Mouse (Mus musculus) heart, embryonic 10.5 days (tissue): ENCODE results near the gene Kctd2. TPM values are rescaled to one million over a fixed set of nuclear protein-coding genes. Genes with fewer than 3 reads are reported as not detected.

Source experiments
- DNase-seq: peaks from one replicate; pipeline ENCODE4 v3.0.0-alpha.2; 2017; ENCODE audit warnings: low spot score
- H3K27ac ChIP-seq: fragments of 300-500 bp; sonication (generic); 2 replicates; pipeline ENCODE4 v1.5.1; 2016; ENCODE audit warnings: mild to moderate bottlenecking
- H3K27me3 ChIP-seq: fragments of 300-500 bp; sonication (generic); 2 replicates; pipeline ENCODE4 v1.6.1; 2016; ENCODE audit warnings: mild to moderate bottlenecking; ENCODE audit not compliant: poor library complexity, insufficient read depth, severe bottlenecking
- H3K36me3 ChIP-seq: fragments of 300-500 bp; sonication (generic); 2 replicates; pipeline ENCODE4 v1.6.1; 2016; ENCODE audit warnings: mild to moderate bottlenecking, moderate library complexity
- H3K4me1 ChIP-seq: fragments of 300-500 bp; sonication (generic); 2 replicates; pipeline ENCODE4 v1.6.1; 2016; ENCODE audit warnings: mild to moderate bottlenecking
- H3K4me3 ChIP-seq: fragments of 300-500 bp; sonication (generic); 2 replicates; pipeline ENCODE4 v1.5.1; 2016; ENCODE audit warnings: mild to moderate bottlenecking, moderate library complexity
- H3K9me3 ChIP-seq: fragments of 300-500 bp; sonication (generic); 2 replicates; pipeline ENCODE4 v1.6.1; 2016; ENCODE audit warnings: mild to moderate bottlenecking, moderate library complexity
- WGBS: fragments of 180-500 bp; shearing (Covaris S2); methylation state at CpG from one replicate; pipeline ENCODE4 v1.1.7; 2016; 5-methylcytosine and 5-hydroxymethylcytosine counted together
- polyA plus RNA-seq: library from polyadenylated mRNA; unstranded; fragments of >200 nt; fragmentation: Nextera tagmentation; extraction: Ambion mirVana; gene quantifications from 2 replicates; pipeline ENCODE4 v1.2.1, GENCODE M21; 2016

Gene Kctd2
- polyA plus RNA-seq, result 12.3 and 13.3 TPM in 2 replicates

DNA sequence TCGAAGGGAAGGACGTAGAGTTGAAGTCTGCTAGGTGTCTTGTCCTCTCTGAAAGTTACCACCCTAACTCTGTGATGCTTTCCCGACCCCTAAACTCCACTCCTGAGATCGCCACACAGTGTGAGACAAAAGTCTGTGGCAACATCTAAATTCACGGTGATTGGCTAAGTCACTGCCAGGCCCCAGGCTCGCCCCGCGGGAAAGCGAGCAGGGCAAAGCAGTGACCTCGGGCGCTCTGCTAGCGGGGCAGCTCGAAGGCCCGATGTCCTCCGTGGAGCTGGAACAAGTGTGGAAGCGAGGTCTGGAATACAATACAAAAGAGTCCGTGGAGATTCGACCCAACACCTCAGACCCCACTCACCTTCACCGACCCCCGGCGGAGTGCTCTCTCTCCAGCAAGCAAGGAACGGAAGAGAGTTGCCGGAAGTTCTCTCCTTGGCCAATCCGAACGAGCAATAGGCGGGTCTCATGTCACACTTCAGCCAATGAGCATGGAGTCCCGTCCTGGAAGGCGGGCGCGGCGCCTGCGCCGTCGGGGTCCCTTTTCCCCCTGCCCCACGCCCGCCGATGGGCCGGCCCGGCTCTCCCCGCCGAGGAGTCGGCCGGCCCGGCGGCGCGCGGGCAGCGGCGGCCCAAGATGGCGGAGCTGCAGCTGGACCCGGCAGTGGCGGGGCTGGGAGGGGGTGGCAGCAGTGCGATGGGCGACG, at the start of gene Kctd2, which contains the start of gene Atp5h:
Kctd2 (plus strand) TSS at position 598 of the 707 bp plus-strand sequence.
Atp5h (minus strand) TSS at position 432 of the 707 bp plus-strand sequence.
- no peaks in the 10 kb centered on the region for H3K27me3 ChIP-seq
- no peaks in the 10 kb centered on the region for H3K9me3 ChIP-seq
- peak; percentile 98 for DNase-seq
- H3K36me3 ChIP-seq, result peaks cover 52% of the 10 kb centered on the region
- peak within 1 kb of the TSS; percentile 97 for H3K4me3 ChIP-seq
- H3K27ac ChIP-seq, result peak within 1 kb of the TSS; percentile 99
- WGBS, result 0% methylated on average over 53 of the region's 56 CpGs
- peaks cover 53% of the 10 kb centered on the region for H3K4me1 ChIP-seq

DNA sequence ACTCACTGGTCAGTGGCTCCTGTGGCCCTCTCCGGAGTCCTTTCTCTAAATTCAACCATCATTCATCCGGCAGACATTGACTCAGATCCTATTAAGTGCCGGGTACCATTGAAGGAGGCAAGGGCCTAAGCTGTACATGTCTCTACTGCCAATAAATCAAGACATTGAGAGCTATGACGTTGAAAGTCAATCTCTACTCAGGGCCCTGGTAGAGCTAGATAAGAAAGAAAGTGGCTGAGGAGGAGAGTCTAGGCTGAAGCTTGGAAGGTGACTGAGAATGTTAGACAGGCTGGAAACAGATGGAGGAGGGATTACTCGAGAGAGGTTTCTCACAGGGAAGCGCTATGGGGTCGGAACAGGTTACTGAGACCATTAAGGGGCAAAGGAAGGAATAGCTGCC, 49.6 kb upstream of the Kctd2 start:
- 47% methylated on average over 7 of the region's 7 CpGs for WGBS
- DNase-seq, result no peak
- H3K27ac ChIP-seq, result no peak overlapping the region
- H3K9me3 ChIP-seq, result no peaks in the 10 kb centered on the region
- no peaks in the 10 kb centered on the region for H3K36me3 ChIP-seq
- peaks cover 96% of the 10 kb centered on the region for H3K27me3 ChIP-seq
- H3K4me3 ChIP-seq, result no peak overlapping the region
- H3K4me1 ChIP-seq, result peaks cover 29% of the 10 kb centered on the region

DNA sequence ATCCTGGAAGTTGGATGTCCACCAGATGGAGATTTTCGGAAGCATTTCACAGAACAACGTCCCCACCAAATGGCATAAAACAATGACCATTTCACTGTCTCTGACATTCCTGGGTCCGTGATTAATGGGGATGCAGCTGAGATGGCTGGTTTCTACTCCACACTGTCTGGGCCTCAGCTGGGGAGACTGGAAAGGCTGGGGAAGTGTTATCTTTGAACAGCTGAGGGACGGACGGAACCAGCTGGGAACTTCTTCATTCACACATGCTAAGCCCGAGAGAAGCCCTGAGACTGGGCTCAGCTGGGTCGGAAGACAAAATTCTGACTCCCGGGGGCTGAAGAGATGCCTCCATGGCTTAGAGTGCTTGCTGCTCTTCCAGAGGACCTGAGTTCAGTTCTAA, 48.6 kb upstream of the Kctd2 start:
- peaks cover 25% of the 10 kb centered on the region for H3K4me1 ChIP-seq
- no peaks in the 10 kb centered on the region for H3K9me3 ChIP-seq
- no peak for DNase-seq
- whole genome bisulfite sequencing, result 44% methylated on average over 8 of the region's 8 CpGs
- no peak overlapping the region for H3K27ac ChIP-seq
- H3K4me3 ChIP-seq, result no peak overlapping the region
- no peaks in the 10 kb centered on the region for H3K36me3 ChIP-seq
- peaks cover 96% of the 10 kb centered on the region for H3K27me3 ChIP-seq

DNA sequence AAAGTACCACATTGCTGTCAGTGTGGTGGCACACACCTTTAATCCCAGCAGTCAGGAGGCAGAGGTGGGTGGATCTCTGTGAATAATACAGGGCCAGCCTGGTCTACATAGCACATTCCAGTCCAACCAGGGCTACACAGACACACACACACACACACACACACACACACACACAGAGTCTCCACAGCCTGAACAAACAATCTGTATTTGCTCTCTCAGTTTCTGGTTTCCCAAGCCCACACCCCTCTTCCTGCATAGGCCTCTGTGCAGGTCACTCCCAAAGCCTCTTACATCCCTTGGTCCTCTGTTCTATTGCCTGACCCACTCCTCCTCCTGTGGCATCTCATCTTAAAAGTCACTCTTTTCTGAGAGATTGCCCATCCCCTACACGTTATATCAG, 47.9 kb upstream of the Kctd2 start:
- H3K4me3 ChIP-seq, result no peak overlapping the region
- H3K9me3 ChIP-seq, result no peaks in the 10 kb centered on the region
- H3K27me3 ChIP-seq, result peaks cover 96% of the 10 kb centered on the region
- WGBS, result 44% methylated on average over 1 of the region's 1 CpGs
- no peak for DNase-seq
- H3K27ac ChIP-seq, result no peak overlapping the region
- no peaks in the 10 kb centered on the region for H3K36me3 ChIP-seq
- H3K4me1 ChIP-seq, result peaks cover 18% of the 10 kb centered on the region

DNA sequence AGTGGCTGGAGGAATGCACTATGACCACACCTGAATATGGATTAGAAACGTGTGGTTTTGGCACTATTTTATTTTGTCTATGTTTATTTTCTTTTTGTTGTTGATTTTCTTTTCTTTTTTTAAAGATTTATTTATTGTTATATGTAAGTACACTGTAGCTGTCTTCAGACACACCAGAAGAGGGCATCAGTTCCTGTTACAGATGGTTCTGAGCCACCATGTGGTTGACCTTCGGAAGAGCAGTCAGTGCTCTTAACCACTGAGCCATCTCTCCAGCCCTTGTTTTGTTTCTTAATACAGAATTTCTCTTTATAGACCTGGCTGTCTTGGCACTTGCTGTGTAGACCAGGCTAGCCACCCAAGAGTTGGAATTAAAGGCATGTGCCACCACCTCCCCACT, 47.2 kb upstream of the Kctd2 start:
- DNase-seq, result no peak
- WGBS, result 56% methylated on average over 2 of the region's 2 CpGs
- no peak overlapping the region for H3K4me3 ChIP-seq
- H3K9me3 ChIP-seq, result no peaks in the 10 kb centered on the region
- H3K36me3 ChIP-seq, result no peaks in the 10 kb centered on the region
- H3K27me3 ChIP-seq, result peaks cover 92% of the 10 kb centered on the region
- H3K27ac ChIP-seq, result no peak overlapping the region
- H3K4me1 ChIP-seq, result peaks cover 11% of the 10 kb centered on the region

DNA sequence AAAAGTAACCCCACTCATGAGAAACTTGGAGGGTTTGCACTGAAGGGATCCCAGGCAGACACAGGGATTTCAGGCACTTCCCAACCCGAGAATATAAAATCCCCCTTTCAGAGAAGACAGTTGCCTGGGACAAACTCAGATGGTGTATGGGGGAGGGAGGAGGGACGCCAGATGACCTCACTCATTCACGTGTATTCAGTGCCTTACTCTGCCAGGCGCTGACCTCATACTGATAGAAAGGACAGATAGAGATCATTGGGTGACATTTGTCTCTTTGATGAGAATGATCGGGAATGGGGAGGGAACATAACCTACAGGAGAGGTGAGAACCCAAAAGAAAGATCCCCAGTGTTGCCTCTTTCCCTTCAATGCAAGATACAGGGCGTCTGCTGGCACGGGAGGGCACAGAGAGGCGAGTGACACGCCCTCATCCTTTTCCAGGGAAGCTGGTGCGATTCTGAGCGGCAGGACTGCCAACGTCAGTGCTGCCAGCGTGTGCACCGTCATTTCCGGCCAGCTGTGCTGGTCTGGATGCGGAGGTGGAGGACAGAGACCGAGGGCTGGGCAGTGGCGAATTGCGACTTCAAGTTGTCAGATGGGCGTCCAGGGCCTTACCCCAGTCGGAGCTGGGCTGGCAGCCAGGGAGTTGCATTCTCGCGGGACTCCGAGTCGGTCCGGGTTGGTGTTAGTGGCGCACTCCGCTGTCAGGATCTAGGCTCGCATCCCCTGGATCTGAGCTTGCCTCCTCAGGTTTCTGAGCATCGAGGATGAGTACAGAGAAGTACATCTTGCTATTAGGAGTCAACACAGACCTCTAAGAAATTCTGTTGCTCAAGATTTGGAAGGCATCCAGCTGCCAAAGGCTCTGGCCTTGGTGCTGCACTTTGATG, 45.9 kb upstream of the Kctd2 start:
- H3K4me1 ChIP-seq, result peaks cover 11% of the 10 kb centered on the region
- no peak for DNase-seq
- peak overlapping the region; percentile 52; the same call in 1 of the 2 replicates for H3K27ac ChIP-seq
- peak overlapping the region; percentile 61 for H3K4me3 ChIP-seq
- 0 out of 2 replicates have a peak, but pooled peaks cover 4% of the 10 kb centered on the region for H3K9me3 ChIP-seq
- 2% methylated on average over 30 of the region's 30 CpGs for WGBS
- H3K36me3 ChIP-seq, result no peaks in the 10 kb centered on the region
- peaks cover 82% of the 10 kb centered on the region for H3K27me3 ChIP-seq

DNA sequence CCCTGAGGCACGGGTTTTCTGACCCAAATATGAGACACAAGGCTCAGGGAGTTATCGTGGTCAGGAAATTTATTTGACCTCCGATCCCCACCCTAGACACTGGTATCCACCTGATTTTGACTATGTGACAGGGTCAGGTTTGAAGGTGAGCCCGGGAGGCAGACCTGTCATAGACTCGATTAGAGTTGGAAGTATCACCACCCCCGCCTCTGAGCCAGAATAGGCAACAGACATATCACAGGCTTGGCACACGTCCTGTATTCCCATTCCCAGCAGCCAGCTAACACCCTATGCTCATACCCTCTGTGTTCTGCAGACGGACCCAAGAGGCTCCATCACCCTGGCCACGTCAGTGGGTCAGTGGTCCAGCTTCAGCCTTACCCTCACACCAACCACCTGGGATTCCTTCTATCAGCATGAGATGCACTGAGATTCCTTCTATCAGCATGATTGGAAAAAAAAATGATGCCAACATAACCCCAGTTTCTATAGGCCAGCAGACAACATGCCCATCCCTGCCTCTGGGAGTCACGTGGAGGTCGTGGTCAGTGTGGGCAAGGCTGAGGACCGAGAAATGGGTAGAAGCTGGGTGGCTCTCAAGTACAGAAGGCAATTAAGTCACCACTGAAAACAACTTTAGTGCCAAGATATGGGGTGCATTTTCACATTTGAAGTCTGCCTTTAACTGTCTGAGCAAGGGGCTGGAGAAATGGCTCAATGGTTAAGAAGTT, 45.1 kb upstream of the Kctd2 start:
- Histone ChIP-seq H3K36me3 (no peaks in the 10 kb centered on the region), H3K4me1 (peaks cover 11% of the 10 kb centered on the region), H3K9me3 (0 out of 2 replicates have a peak, but pooled peaks cover 4% of the 10 kb centered on the region), H3K27me3 (peaks cover 74% of the 10 kb centered on the region), H3K27ac (no peak overlapping the region), H3K4me3 (0 out of 2 replicates have a peak overlapping the region, but pooled peaks have one; percentile 61)
- DNase-seq, result no peak
- 55% methylated on average over 12 of the region's 12 CpGs for WGBS

DNA sequence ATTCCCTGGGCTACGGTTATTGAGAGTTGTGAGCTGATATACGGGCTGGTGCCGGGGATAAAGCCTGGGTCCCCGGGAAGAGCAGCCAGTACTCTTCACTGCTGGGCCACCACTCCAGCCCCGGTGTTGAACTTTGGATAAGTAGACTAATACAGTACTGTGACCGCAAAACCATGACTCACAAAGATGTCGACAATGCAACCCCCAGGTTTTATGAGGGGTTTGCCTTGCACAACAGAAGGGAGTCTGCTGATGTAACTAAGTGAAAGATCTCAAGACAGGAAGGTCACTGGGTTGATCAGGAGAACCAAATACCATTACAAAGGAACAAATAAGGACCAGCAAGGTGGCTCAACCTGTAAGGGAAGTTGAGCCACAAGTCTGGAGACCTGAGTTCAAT, 43.2 kb upstream of the Kctd2 start:
- H3K4me1 ChIP-seq, result peaks cover 17% of the 10 kb centered on the region
- H3K9me3 ChIP-seq, result 0 out of 2 replicates have a peak, but pooled peaks cover 4% of the 10 kb centered on the region
- H3K36me3 ChIP-seq, result no peaks in the 10 kb centered on the region
- H3K27me3 ChIP-seq, result peaks cover 57% of the 10 kb centered on the region
- H3K27ac ChIP-seq, result no peak overlapping the region
- no peak for DNase-seq
- WGBS, result 62% methylated on average over 7 of the region's 7 CpGs
- no peak overlapping the region for H3K4me3 ChIP-seq

DNA sequence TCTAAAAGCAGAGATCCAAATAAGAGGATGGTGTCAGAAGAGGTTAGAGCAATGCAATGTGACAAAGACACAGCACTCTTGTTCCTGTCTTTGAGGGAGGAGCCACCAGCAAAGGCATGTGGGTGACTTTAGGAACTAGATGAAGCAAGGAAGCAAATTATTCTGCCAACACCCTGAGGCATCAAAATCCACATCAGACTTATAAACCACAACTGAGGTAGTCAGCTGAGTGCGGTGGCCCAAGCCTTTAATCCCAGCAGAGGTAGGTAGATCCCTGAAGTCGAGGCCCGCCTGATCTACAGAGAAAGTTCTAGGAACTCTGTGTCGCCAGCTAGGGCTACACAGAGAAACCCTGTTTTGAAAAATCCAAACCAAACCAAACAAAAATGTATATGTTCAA, 42.7 kb upstream of the Kctd2 start:
- H3K4me1 ChIP-seq, result peaks cover 18% of the 10 kb centered on the region
- H3K9me3 ChIP-seq, result 0 out of 2 replicates have a peak, but pooled peaks cover 4% of the 10 kb centered on the region
- whole genome bisulfite sequencing, result 88% methylated on average over 4 of the region's 4 CpGs
- H3K4me3 ChIP-seq, result no peak overlapping the region
- H3K27ac ChIP-seq, result no peak overlapping the region
- no peaks in the 10 kb centered on the region for H3K36me3 ChIP-seq
- no peak for DNase-seq
- H3K27me3 ChIP-seq, result peaks cover 52% of the 10 kb centered on the region

DNA sequence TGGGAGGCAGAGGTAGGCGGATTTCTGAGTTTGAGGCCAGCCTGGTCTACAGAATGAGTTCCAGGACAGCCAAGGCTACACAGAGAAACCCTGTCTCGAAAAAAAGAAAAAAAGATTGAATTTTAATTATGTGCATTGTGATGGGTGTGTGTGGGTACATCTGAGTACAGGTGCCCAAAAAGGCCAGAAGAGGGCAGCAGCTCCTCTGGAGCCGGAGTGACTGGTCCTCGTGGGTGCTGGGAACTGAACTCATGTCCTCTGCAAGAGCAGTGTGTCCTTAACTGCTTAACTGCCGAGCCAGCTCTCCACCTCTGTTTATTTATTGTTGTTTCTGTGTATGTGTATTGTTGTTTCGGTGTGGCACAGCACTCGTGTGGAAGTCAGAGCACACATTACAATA, 42.1 kb upstream of the Kctd2 start:
- Histone ChIP-seq H3K27me3 (peaks cover 48% of the 10 kb centered on the region), H3K36me3 (no peaks in the 10 kb centered on the region), H3K4me3 (no peak overlapping the region), H3K9me3 (0 out of 2 replicates have a peak, but pooled peaks cover 4% of the 10 kb centered on the region), H3K4me1 (peaks cover 24% of the 10 kb centered on the region), H3K27ac (no peak overlapping the region)
- no peak for DNase-seq
- 83% methylated on average over 7 of the region's 7 CpGs for WGBS

DNA sequence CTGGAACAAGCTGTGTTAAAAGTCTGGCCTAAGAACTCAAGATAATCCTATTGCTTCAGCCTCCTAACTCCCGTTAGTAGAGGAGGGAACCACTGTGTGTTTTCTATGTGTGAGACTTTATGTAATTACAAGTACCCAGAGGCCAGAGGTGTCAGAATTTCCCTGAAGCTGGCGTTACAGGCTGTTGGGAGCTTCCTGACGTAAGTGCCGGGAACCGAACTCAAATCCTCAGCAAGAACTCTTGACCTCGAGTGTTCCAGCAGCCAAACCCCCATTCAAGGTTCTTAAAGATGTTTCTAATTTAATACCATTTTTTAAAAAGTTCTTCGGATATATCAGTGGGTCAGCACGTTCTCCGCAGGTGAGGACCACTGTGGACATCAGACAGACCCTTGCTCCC, 38.7 kb upstream of the Kctd2 start:
- H3K27ac ChIP-seq, result peak overlapping the region; percentile 88
- H3K36me3 ChIP-seq, result no peaks in the 10 kb centered on the region
- DNase-seq, result no peak
- H3K4me1 ChIP-seq, result peaks cover 43% of the 10 kb centered on the region
- 12% methylated on average over 9 of the region's 9 CpGs for WGBS
- peaks cover 46% of the 10 kb centered on the region for H3K27me3 ChIP-seq
- H3K9me3 ChIP-seq, result 0 out of 2 replicates have a peak, but pooled peaks cover 4% of the 10 kb centered on the region
- H3K4me3 ChIP-seq, result peak overlapping the region; percentile 74

DNA sequence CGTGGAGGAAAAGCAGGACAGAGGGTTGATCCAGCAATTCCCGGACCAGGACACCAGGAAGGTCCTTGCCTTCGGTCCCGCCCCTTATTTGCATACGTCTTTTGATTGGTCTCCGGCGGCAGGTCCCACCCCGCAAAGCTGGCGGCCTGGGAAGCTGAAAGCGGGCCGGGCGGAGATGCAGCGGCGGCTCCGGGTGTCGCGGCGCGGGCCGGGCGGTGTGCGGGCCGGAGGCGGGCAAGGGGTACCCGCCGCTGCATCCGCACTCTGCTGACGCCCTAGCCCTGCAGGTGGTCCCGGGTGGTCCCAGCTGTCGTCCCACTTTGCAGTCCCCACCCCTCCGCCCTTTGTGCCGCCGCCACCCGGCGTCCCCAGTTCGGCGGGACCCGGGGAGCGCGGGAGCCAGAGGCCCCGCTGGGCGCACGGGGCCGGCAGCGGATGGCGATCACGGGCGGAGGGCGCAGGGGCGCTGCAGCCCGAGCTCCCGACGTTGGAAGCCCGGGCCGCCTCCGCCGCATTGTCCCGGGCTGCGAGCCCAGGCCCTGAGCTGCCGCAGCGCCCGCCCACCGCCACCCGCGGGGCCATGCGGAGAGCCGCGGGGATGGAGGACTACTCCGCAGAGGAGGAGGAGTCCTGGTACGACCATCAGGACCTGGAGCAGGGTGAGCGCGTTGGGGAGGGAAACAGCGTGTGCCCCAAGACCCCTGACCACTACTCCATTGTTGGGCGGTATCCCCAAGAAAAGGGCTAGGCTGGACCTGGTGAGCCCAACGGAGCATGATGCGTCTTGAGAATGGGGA, 38.0 kb upstream of the Kctd2 start, which contains the start of gene Cdr2l:
Cdr2l (plus strand) TSS at position 174 of the 797 bp plus-strand sequence.
- H3K4me3 ChIP-seq, result peak within 1 kb of the TSS; percentile 74
- peaks cover 43% of the 10 kb centered on the region for H3K4me1 ChIP-seq
- DNase-seq, result peak; percentile 93

More for the DNA sequence above, 38.0 kb upstream of the Kctd2 start, which contains the start of gene Cdr2l:
- WGBS, result under 1% methylated on average over 67 of the region's 76 CpGs
- Histone ChIP-seq H3K36me3 (no peaks in the 10 kb centered on the region), H3K9me3 (0 out of 2 replicates have a peak, but pooled peaks cover 4% of the 10 kb centered on the region), H3K27ac (peak within 1 kb of the TSS; percentile 88), H3K27me3 (peaks cover 39% of the 10 kb centered on the region)
